Mouse (Mus musculus) limb, embryonic 15.5 days (tissue): ENCODE results near the gene Fpr3. TPM values are rescaled to one million over a fixed set of nuclear protein-coding genes. Genes with fewer than 3 reads are reported as not detected.
"Not testable (repeated sequence)": the region's sequence is repeated elsewhere in the genome, so short reads cannot be mapped to it uniquely, and the experiment has no call there.

ENCODE experiments used
- ATAC-seq: fragments of 200-750 bp; cut with Nextera tagmentation; 2 replicates; pipeline ENCODE4 v1.8.0; 2017; ENCODE audit warnings: low read depth, moderate TSS enrichment; ENCODE audit not compliant: insufficient number of reproducible peaks, low FRiP score, low TSS enrichment
- H3K27ac ChIP-seq: fragments of 300-500 bp; sonication (generic); 2 replicates; pipeline ENCODE4 v1.5.1; 2015; ENCODE audit warnings: moderate library complexity, mild to moderate bottlenecking, inconsistent platforms
- H3K27me3 ChIP-seq: fragments of 300-500 bp; sonication (generic); 2 replicates; pipeline ENCODE4 v1.6.1; 2015; ENCODE audit warnings: inconsistent platforms
- H3K36me3 ChIP-seq: fragments of 300-500 bp; sonication (generic); 2 replicates; pipeline ENCODE4 v1.6.1; 2015; ENCODE audit warnings: inconsistent platforms
- H3K4me1 ChIP-seq: fragments of 300-500 bp; sonication (generic); 2 replicates; pipeline ENCODE4 v1.6.1; 2015; ENCODE audit warnings: inconsistent platforms
- H3K4me2 ChIP-seq: fragments of 300-500 bp; sonication (generic); 2 replicates; pipeline ENCODE4 v1.6.1; 2015; ENCODE audit warnings: mild to moderate bottlenecking, inconsistent platforms
- H3K4me3 ChIP-seq: fragments of 300-500 bp; sonication (generic); 2 replicates; pipeline ENCODE4 v1.5.1; 2015; ENCODE audit warnings: mild to moderate bottlenecking, inconsistent platforms
- H3K9ac ChIP-seq: fragments of 300-500 bp; sonication (generic); 2 replicates; pipeline ENCODE4 v1.6.1; 2015; ENCODE audit warnings: inconsistent platforms
- H3K9me3 ChIP-seq: fragments of 300-500 bp; sonication (generic); 2 replicates; pipeline ENCODE4 v1.6.1; 2016; ENCODE audit warnings: inconsistent platforms
- WGBS: fragments of 180-500 bp; shearing (Covaris S2); methylation state at CpG from one replicate; pipeline ENCODE4 v1.1.7; 2015; 5-methylcytosine and 5-hydroxymethylcytosine counted together
- polyA plus RNA-seq: library from polyadenylated mRNA; unstranded; fragments of >200 nt; fragmentation: Nextera tagmentation; extraction: Ambion mirVana; gene quantifications from 2 replicates; pipeline ENCODE4 v1.2.1, GENCODE M21; 2015

The Fpr3 gene
- polyA plus RNA-seq: not detected in 2 replicates

DNA sequence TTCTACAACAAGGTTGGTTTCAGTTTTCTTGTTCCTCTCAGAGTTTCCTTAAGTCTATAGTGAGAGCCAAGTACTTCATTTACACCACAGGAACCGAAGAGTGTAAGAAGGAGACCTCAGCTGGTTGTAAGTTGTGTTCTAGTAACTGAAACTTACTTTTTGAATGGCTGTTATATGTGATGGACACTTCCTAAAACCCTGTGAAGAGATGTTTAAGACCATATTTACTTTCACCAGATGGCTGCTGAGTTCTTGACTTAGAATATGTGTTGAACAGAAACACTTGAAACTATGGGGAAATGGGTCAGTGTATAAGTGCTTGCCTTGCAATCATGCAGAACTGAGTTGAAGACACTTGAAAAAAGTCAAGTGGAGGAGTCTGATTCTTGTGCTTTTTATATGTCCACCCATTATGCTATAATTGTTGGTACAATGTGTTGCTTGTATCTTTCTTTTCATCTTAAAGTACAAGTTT lies at the start of gene Fpr3, which contains the start of gene Fpr2:
TSS of gene Fpr3 (plus strand) at position 79 of the 475 bp plus-strand sequence.
TSS of gene Fpr2 (plus strand) at position 51 of the 475 bp plus-strand sequence.
- no peaks in the 10 kb centered on the region for H3K9me3 ChIP-seq
- H3K4me3 ChIP-seq: no peak within 1 kb of the TSS
- H3K4me1 ChIP-seq: no peaks in the 10 kb centered on the region
- H3K27ac ChIP-seq: no peak within 1 kb of the TSS
- H3K36me3 ChIP-seq: no peaks in the 10 kb centered on the region
- no peaks in the 10 kb centered on the region for H3K27me3 ChIP-seq
- H3K4me2 ChIP-seq: no peak within 1 kb of the TSS
- no peak within 1 kb of the TSS for H3K9ac ChIP-seq
- ATAC-seq: no peak
- 58% methylated on average over 1 of the region's 1 CpGs for WGBS

- Histone ChIP-seq H3K27ac (peak overlapping the region; percentile 86), H3K9me3 (no peaks in the 10 kb centered on the region), H3K27me3 (no peaks in the 10 kb centered on the region), H3K4me2 (peak overlapping the region; percentile 65), H3K36me3 (peaks cover 61% of the 10 kb centered on the region), H3K4me1 (peaks cover 52% of the 10 kb centered on the region), H3K4me3 (peak overlapping the region; percentile 41), H3K9ac (peak overlapping the region; percentile 35; the same call in 1 of the 2 replicates)
- WGBS: 1% methylated on average over 43 of the region's 43 CpGs
- peak; percentile 94 for ATAC-seq
These were observed 49.5 kb upstream of the Fpr3 start for GRCm38 (mm10) chr17:17837919-17838701.

DNA sequence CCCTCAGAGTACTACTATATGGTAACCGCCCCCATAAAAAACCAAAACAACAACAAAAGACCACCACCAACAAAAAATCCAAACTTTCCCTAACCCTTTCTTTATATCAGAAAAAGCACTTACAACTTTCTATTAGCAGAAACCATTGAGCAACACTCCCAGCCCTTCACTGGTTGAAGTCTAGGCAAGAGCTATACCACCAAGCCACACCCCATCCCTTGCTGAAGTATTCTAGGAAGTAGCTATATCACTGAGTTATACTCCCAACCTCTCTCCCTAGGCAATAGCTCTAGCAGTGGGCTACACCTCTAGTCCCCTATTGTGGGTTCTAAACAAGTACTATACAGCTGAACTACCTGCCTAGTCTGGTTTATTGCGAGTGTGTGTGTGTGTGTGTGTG lies 48.4 kb upstream of the Fpr3 start:
- no peak for ATAC-seq
- H3K9ac ChIP-seq: no peak overlapping the region
- H3K4me3 ChIP-seq: no peak overlapping the region
- H3K9me3 ChIP-seq: no peaks in the 10 kb centered on the region
- H3K4me2 ChIP-seq: no peak overlapping the region
- no peaks in the 10 kb centered on the region for H3K27me3 ChIP-seq
- peaks cover 58% of the 10 kb centered on the region for H3K36me3 ChIP-seq
- no peak overlapping the region for H3K27ac ChIP-seq
- peaks cover 42% of the 10 kb centered on the region for H3K4me1 ChIP-seq
- 87% methylated on average over 2 of the region's 2 CpGs for WGBS

DNA sequence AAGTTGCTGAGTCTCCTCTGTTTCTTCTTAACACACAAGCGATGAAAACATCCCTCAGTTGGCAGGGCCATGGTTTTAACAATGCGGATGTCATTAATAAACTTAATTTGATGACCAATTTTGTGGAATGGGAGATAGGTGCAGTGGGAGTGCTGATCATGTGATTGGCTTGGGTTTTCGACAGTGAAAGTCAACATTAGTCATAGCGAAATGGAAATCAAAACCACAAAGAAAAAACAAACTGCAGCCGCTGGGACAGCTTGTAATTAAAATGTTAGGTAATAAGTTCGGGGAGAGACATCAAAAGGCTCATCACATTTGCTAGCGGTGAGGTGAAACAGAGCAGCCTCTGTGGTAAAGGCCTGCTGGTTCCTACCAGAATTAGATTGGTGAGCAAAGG lies 46.9 kb upstream of the Fpr3 start:
- H3K4me2 ChIP-seq: no peak overlapping the region
- peaks cover 27% of the 10 kb centered on the region for H3K4me1 ChIP-seq
- no peaks in the 10 kb centered on the region for H3K9me3 ChIP-seq
- WGBS: 83% methylated on average over 7 of the region's 7 CpGs
- no peak overlapping the region for H3K9ac ChIP-seq
- H3K27me3 ChIP-seq: no peaks in the 10 kb centered on the region
- H3K27ac ChIP-seq: no peak overlapping the region
- peaks cover 51% of the 10 kb centered on the region for H3K36me3 ChIP-seq
- ATAC-seq: no peak
- no peak overlapping the region for H3K4me3 ChIP-seq

DNA sequence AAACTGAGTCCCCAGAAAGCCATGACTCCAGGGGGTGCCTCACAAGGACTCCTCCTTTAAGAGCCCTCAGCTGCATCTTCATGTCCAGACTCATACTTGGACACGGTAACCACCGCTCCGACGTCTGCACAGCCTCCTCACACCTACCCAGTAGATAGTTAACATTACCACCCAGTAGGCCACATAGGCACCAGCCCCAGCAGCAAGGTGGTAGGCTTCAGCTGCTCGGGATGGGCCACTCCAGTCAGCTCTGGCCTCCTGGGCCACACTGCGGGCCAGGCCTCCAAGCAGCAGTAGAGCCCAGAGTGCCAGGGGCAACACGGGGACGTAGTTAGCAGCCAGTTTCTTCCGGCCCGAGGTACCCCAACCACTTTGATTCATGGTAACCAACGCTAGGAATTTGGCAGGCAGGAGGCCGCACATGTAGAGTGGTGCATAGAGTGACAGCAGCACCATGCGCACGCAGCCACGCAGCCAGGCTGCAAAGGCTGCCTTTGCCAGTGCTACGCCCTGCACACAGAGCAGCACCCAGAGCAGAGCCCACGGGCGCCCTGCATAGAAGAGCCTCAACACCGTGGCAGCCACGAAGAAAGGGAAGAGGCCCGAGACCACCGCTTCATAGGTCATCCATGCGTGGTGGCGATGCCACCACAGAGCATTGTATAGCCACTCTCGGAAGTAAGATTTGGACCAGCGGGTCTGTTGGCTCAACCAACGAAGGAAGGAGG lies 44.0 kb upstream of the Fpr3 start:
- Histone ChIP-seq H3K4me3 (no peak overlapping the region), H3K27me3 (no peaks in the 10 kb centered on the region), H3K4me2 (no peak overlapping the region), H3K27ac (no peak overlapping the region), H3K9me3 (no peaks in the 10 kb centered on the region), H3K36me3 (peaks cover 40% of the 10 kb centered on the region), H3K9ac (no peak overlapping the region), H3K4me1 (peaks cover under 1% of the 10 kb centered on the region; the same call in 1 of the 2 replicates)
- WGBS: 72% methylated on average over 27 of the region's 27 CpGs
- ATAC-seq: peak; percentile 50; the same call in 1 of the 2 replicates

GRCm38 (mm10) chr17:17844606-17845005 lies 43.0 kb upstream of the Fpr3 start:
- H3K4me2 ChIP-seq, H3K4me3 ChIP-seq, H3K9ac ChIP-seq, H3K4me1 ChIP-seq, H3K27me3 ChIP-seq, ATAC-seq, H3K27ac ChIP-seq, H3K9me3 ChIP-seq: not testable (repeated sequence)
- peaks cover 35% of the 10 kb centered on the region for H3K36me3 ChIP-seq
- 83% methylated on average over 3 of the region's 3 CpGs for whole genome bisulfite sequencing

DNA sequence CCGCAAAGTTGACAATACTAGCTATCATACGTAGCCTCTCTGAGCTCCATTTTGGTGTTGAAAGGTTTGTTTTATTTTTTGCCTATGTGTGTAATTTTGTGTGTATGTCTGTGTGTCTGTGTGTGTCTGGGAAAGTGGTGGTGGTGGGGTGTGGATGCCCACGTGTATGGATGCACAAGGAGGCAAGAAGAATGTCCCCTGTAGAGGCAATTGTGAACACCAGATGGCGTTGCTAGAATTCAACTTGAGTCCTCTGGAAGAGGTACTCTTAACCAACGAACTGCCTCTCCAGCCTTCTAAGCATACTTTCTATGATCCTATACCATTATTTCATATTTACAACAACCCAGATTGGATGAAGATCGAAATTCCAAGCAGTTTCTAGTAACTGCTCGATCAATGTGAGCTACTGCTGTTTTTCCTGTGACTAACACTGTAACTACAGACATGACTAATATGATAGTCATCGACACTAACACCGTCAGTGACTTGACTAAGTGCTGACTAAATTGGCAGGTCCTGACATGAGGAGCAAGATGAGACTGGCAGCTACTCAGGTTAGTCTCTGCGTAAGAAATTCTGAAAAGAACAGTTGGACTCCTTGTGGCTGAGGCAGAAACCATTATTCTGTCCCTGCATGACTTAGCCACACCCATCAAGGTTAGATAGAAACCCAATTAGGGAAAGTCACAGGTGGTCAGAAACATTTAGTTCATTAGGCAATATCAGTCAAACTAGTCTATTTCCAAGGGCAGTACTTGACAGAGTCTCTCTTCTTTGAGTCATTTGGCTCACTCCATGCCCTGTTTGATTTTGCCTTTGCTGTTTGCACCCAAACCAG lies 42.2 kb upstream of the Fpr3 start:
- no peak for ATAC-seq
- no peak overlapping the region for H3K4me2 ChIP-seq
- WGBS: 69% methylated on average over 10 of the region's 10 CpGs
- peaks cover 28% of the 10 kb centered on the region for H3K36me3 ChIP-seq
- H3K4me3 ChIP-seq: no peak overlapping the region
- H3K9ac ChIP-seq: no peak overlapping the region
- H3K4me1 ChIP-seq: no peaks in the 10 kb centered on the region
- H3K27me3 ChIP-seq: peaks cover 8% of the 10 kb centered on the region; the same call in 1 of the 2 replicates
- H3K27ac ChIP-seq: no peak overlapping the region
- H3K9me3 ChIP-seq: no peaks in the 10 kb centered on the region

GRCm38 (mm10) chr17:17848988-17849387 lies 38.7 kb upstream of the Fpr3 start:
- H3K27me3 ChIP-seq: peaks cover 8% of the 10 kb centered on the region; the same call in 1 of the 2 replicates
- no peak for ATAC-seq
- no peak overlapping the region for H3K27ac ChIP-seq
- no peaks in the 10 kb centered on the region for H3K4me1 ChIP-seq
- WGBS: 92% methylated on average over 2 of the region's 2 CpGs
- H3K36me3 ChIP-seq: no peaks in the 10 kb centered on the region; the same call in 1 of the 2 replicates
- no peak overlapping the region for H3K4me2 ChIP-seq
- H3K4me3 ChIP-seq: no peak overlapping the region
- H3K9me3 ChIP-seq: no peaks in the 10 kb centered on the region
- no peak overlapping the region for H3K9ac ChIP-seq

DNA sequence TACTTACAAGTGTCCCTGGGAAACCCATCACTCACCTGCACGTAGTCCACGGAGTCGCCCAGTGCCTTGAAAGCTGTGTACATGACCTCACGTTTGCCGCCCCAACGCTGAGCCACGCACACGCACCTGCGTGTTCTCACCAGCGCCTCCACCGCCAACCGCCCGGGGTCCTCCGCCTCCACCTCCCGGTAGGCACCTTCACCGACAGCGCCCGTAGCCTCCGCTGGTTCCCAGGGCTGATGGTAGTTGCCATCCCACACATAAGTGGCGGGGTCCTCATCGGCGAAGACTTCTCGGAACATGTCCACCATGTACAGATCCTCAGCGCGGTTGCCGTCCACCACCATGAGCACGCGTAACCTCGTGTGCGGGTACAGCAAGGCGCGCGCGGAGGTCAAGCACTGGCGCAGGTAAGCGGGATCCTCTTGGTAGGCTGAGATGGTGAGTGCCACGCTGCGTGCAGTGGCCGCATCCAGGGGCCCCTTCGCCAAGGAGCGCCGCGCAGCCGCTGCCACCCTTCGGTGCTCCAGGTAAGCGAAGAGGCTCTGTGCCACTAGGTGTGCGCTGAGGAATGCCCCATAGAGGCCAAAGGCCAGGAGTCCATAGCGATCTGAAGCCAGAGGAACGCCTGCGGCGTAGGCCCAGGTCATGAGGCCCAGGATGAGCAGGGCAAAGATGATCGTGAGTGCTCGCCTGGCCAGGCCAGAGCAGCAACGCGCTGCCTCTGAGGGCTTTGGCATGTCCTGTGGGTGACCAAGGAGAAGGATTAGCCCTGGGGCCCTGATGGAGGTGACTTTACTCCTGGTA lies 37.5 kb upstream of the Fpr3 start:
- WGBS: 31% methylated on average over 55 of the region's 55 CpGs
- Histone ChIP-seq H3K27me3 (peaks cover 8% of the 10 kb centered on the region; the same call in 1 of the 2 replicates), H3K9ac (no peak overlapping the region), H3K4me3 (no peak overlapping the region), H3K27ac (no peak overlapping the region), H3K4me2 (no peak overlapping the region), H3K36me3 (no peaks in the 10 kb centered on the region; the same call in 1 of the 2 replicates), H3K4me1 (0 out of 2 replicates have a peak, but pooled peaks cover 1% of the 10 kb centered on the region), H3K9me3 (no peaks in the 10 kb centered on the region)
- 0 out of 2 replicates have a peak, but pooled peaks have one; percentile 14 for ATAC-seq

DNA sequence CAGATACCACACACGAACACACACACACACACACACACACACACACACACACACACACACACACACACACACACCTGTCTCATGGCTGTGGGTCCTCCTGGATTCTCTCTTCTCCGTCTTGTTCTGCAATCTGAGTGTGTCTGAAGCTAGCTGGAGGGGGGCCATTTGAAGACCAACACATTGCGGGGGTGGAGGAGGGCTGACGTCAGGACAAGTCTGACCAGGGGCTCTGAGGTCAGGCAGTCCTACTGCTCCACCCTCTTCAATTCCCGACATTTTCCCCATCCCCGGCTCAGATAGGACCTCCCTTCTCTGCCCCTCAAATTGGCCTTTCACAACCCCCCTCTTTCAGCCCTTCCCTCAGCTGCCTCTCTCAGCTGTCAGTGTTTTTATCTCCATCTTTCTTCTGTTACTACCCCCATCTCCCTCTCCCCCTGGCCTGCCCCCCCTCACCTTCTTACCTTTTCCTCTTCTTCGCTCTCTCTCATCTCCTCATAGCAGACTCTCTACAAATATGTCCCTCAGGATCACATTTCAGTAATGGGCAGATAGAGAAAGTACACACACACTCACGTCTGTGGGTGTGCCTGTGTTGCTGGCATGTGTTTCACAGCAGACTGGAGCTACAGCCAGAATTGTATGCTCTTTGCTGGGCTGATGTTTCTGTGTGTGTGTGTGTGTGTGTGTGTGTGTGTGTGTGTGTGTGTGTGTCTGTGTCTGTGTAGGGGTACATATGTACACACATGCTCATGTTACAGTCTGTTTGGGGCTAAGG lies 32.4 kb upstream of the Fpr3 start, which contains the start of gene Has1:
TSS of gene Has1 (minus strand) at position 142 of the 775 bp plus-strand sequence.
- Histone ChIP-seq H3K4me2 (0 out of 2 replicates have a peak within 1 kb of the TSS, but pooled peaks have one; percentile 17), H3K4me1 (0 out of 2 replicates have a peak, but pooled peaks cover 5% of the 10 kb centered on the region), H3K4me3 (no peak within 1 kb of the TSS), H3K9ac (no peak within 1 kb of the TSS), H3K27ac (no peak within 1 kb of the TSS), H3K27me3 (no peaks in the 10 kb centered on the region), H3K9me3 (no peaks in the 10 kb centered on the region), H3K36me3 (no peaks in the 10 kb centered on the region; the same call in 1 of the 2 replicates)
- WGBS: 24% methylated on average over 8 of the region's 8 CpGs
- ATAC-seq: peak; percentile 48; the same call in 1 of the 2 replicates
